12 mouse cellular contexts compared by ENCODE assay signal in genomic region chr12:40796813-40797491, GRCm38 (mm10).
DNase-seq lines count a peak whose midpoint lies in the region; ATAC-seq and TF ChIP-seq lines count a peak whose summit lies in the region.
"Had no signal": no experiment of that assay in that cellular context is flagged by ENCODE, and none has a peak within 500 bp of the region (broad histone marks: within the 10 kb centered on the region; RNA-seq: fewer than 3 reads in every experiment).

No protein-coding gene starts in this region.

- 34% methylated on average over 14 of the region's 14 CpGs for WGBS in intestine, embryonic 15.5 days
- 44% methylated on average over 14 of the region's 14 CpGs for WGBS in intestine, embryonic 16.5 days
- whole genome bisulfite sequencing in midbrain, embryonic 14.5 days: 73% methylated on average over 14 of the region's 14 CpGs
- 71% methylated on average over 14 of the region's 14 CpGs for WGBS in midbrain, embryonic 13.5 days
- 62% methylated on average over 14 of the region's 14 CpGs for WGBS in midbrain, embryonic 11.5 days
- WGBS in midbrain, embryonic 15.5 days: 68% methylated on average over 14 of the region's 14 CpGs

- no peak for DNase-seq in gastrocnemius, adult 2 months
- no peak for DNase-seq in gastrocnemius, postnatal 14 days
- no peak for DNase-seq in midbrain, embryonic 14.5 days
- no peak for DNase-seq in midbrain, embryonic 11.5 days (ENCODE audit: low spot score, missing footprints)
- DNase-seq: adrenal gland, postnatal 25 days; kidney, adult 18-20 months; right cerebral cortex, postnatal 25 days had no signal

- H3K9me3 ChIP-seq in intestine, embryonic 15.5 days: no peaks in the 10 kb centered on the region
- no peaks in the 10 kb centered on the region for H3K9me3 ChIP-seq in intestine, embryonic 16.5 days (ENCODE audit: control insufficient read depth, low read length)
- no peaks in the 10 kb centered on the region for H3K9me3 ChIP-seq in midbrain, embryonic 14.5 days (ENCODE audit: control insufficient read depth, low read length)
- H3K9me3 ChIP-seq in midbrain, embryonic 13.5 days: no peaks in the 10 kb centered on the region
- no peaks in the 10 kb centered on the region for H3K9me3 ChIP-seq in midbrain, embryonic 11.5 days (ENCODE audit: control insufficient read depth, low read length)
- H3K9me3 ChIP-seq in midbrain, embryonic 15.5 days: no peaks in the 10 kb centered on the region

- no peak overlapping the region for H3K4me3 ChIP-seq in gastrocnemius, adult 2 months
- H3K4me3 ChIP-seq in intestine, embryonic 15.5 days (replicated peaks): no peak overlapping the region
- H3K4me3 ChIP-seq in intestine, embryonic 16.5 days (ENCODE audit: low read length): no peak overlapping the region
- no peak overlapping the region for H3K4me3 ChIP-seq in midbrain, embryonic 14.5 days (replicated peaks; ENCODE audit: low read depth, low read length)
- no peak overlapping the region for H3K4me3 ChIP-seq in midbrain, embryonic 13.5 days (replicated peaks)
- no peak overlapping the region for H3K4me3 ChIP-seq in midbrain, embryonic 11.5 days (ENCODE audit: low read depth, low read length)
- H3K4me3 ChIP-seq in midbrain, embryonic 15.5 days: no peak overlapping the region

- H3K36me3 ChIP-seq in intestine, embryonic 15.5 days: no peaks in the 10 kb centered on the region
- no peaks in the 10 kb centered on the region for H3K36me3 ChIP-seq in intestine, embryonic 16.5 days (ENCODE audit: control insufficient read depth, insufficient read depth, low read length)
- H3K36me3 ChIP-seq in midbrain, embryonic 14.5 days (ENCODE audit: control insufficient read depth, insufficient read depth, low read length): 0 out of 2 replicates have a peak, but pooled peaks cover 3% of the 10 kb centered on the region
- H3K36me3 ChIP-seq in midbrain, embryonic 13.5 days: 0 out of 2 replicates have a peak, but pooled peaks cover 3% of the 10 kb centered on the region
- H3K36me3 ChIP-seq in midbrain, embryonic 11.5 days (ENCODE audit: control insufficient read depth, insufficient read depth, low read length): no peaks in the 10 kb centered on the region
- H3K36me3 ChIP-seq in midbrain, embryonic 15.5 days (replicated peaks): no peaks in the 10 kb centered on the region

- intact Hi-C loops in gastrocnemius, adult 2 months (cut with DNase I): no loop called here
- intact Hi-C loops in gastrocnemius, postnatal 14 days (cut with DNase I; ENCODE audit: low total_unique reads): no loop called here

- H3K4me1 ChIP-seq in intestine, embryonic 15.5 days (replicated peaks): peaks cover 6% of the 10 kb centered on the region; the same call in 1 of the 2 replicates
- H3K4me1 ChIP-seq in intestine, embryonic 16.5 days (ENCODE audit: control insufficient read depth, insufficient read depth, low read length): peaks cover 17% of the 10 kb centered on the region; the same call in 1 of the 2 replicates
- H3K4me1 ChIP-seq in midbrain, embryonic 14.5 days (ENCODE audit: control insufficient read depth, insufficient read depth, low read length): peaks cover 14% of the 10 kb centered on the region
- H3K4me1 ChIP-seq in midbrain, embryonic 13.5 days (replicated peaks): peaks cover 32% of the 10 kb centered on the region
- H3K4me1 ChIP-seq in midbrain, embryonic 11.5 days (ENCODE audit: control insufficient read depth, insufficient read depth, low read length): peaks cover 7% of the 10 kb centered on the region
- peaks cover 17% of the 10 kb centered on the region for H3K4me1 ChIP-seq in midbrain, embryonic 15.5 days

- H3K27me3 ChIP-seq in intestine, embryonic 15.5 days (replicated peaks): no peaks in the 10 kb centered on the region
- H3K27me3 ChIP-seq in intestine, embryonic 16.5 days (replicated peaks; ENCODE audit: control insufficient read depth, insufficient read depth, low read length): no peaks in the 10 kb centered on the region
- H3K27me3 ChIP-seq in midbrain, embryonic 14.5 days (ENCODE audit: control insufficient read depth, insufficient read depth, low read length): no peaks in the 10 kb centered on the region
- H3K27me3 ChIP-seq in midbrain, embryonic 13.5 days: 0 out of 2 replicates have a peak, but pooled peaks cover 2% of the 10 kb centered on the region
- no peaks in the 10 kb centered on the region for H3K27me3 ChIP-seq in midbrain, embryonic 11.5 days (ENCODE audit: control insufficient read depth, insufficient read depth, low read length)
- no peaks in the 10 kb centered on the region for H3K27me3 ChIP-seq in midbrain, embryonic 15.5 days (replicated peaks)

- H3K4me2 ChIP-seq in intestine, embryonic 15.5 days (replicated peaks): no peak overlapping the region
- H3K4me2 ChIP-seq in intestine, embryonic 16.5 days (ENCODE audit: low read depth, low read length): no peak overlapping the region
- no peak overlapping the region for H3K4me2 ChIP-seq in midbrain, embryonic 14.5 days (ENCODE audit: low read length)
- no peak overlapping the region for H3K4me2 ChIP-seq in midbrain, embryonic 13.5 days (replicated peaks)
- H3K4me2 ChIP-seq in midbrain, embryonic 11.5 days: no peak overlapping the region
- no peak overlapping the region for H3K4me2 ChIP-seq in midbrain, embryonic 15.5 days

- TF ChIP-seq CTCF in gastrocnemius, adult 2 months (IDR thresholded peaks at IDR 0.05): no peak

- peak overlapping the region; percentile 59 for H3K27ac ChIP-seq in gastrocnemius, adult 2 months
- H3K27ac ChIP-seq in intestine, embryonic 15.5 days: no peak overlapping the region
- H3K27ac ChIP-seq in intestine, embryonic 16.5 days (ENCODE audit: low read length): no peak overlapping the region; the same call in 1 of the 2 replicates
- peak overlapping the region; percentile 37; the same call in 1 of the 2 replicates for H3K27ac ChIP-seq in midbrain, embryonic 14.5 days (replicated peaks; ENCODE audit: low read depth, low read length)
- H3K27ac ChIP-seq in midbrain, embryonic 13.5 days: no peak overlapping the region
- no peak overlapping the region for H3K27ac ChIP-seq in midbrain, embryonic 11.5 days (ENCODE audit: low read depth, low read length)
- H3K27ac ChIP-seq in midbrain, embryonic 15.5 days: no peak overlapping the region
- H3K27ac ChIP-seq: macrophage had no signal

- ATAC-seq in intestine, embryonic 15.5 days: peak; percentile 25; the same call in 1 of the 2 replicates
- no peak for ATAC-seq in intestine, embryonic 16.5 days
- ATAC-seq in midbrain, embryonic 14.5 days (ENCODE audit: low FRiP score, low TSS enrichment): no peak
- ATAC-seq in midbrain, embryonic 13.5 days: no peak
- no peak for ATAC-seq in midbrain, embryonic 11.5 days (ENCODE audit: low FRiP score)
- no peak for ATAC-seq in midbrain, embryonic 15.5 days (replicated peaks)

- H3K9ac ChIP-seq in intestine, embryonic 15.5 days: no peak overlapping the region
- H3K9ac ChIP-seq in intestine, embryonic 16.5 days (ENCODE audit: low read depth, low read length): no peak overlapping the region
- H3K9ac ChIP-seq in midbrain, embryonic 14.5 days (replicated peaks; ENCODE audit: low read length): no peak overlapping the region
- no peak overlapping the region for H3K9ac ChIP-seq in midbrain, embryonic 13.5 days (replicated peaks)
- no peak overlapping the region for H3K9ac ChIP-seq in midbrain, embryonic 11.5 days (ENCODE audit: low read length)
- H3K9ac ChIP-seq in midbrain, embryonic 15.5 days: no peak overlapping the region

Comparison
In these comparisons a context has a peak if more than half of its experiments do, and no peak if none do; other contexts are left out.
1. H3K27ac ChIP-seq: peak in gastrocnemius, adult 2 months (single experiment) and midbrain, embryonic 14.5 days (single experiment); none in intestine, embryonic 15.5 days (single experiment), intestine, embryonic 16.5 days (single experiment), midbrain, embryonic 13.5 days (single experiment), midbrain, embryonic 11.5 days (single experiment) and midbrain, embryonic 15.5 days (single experiment).